Mouse (Mus musculus) CH12.LX (cell line): Measurements from ENCODE around the gene Gm20388. TPM values are rescaled to one million over a fixed set of nuclear protein-coding genes. Genes with fewer than 3 reads are reported as not detected.

Experiments
- DNase-seq: peaks from one replicate; pipeline ENCODE4 v3.0.0-alpha.2; 2013; ENCODE audit errors: extremely low read depth
- H3K27ac ChIP-seq: 2 replicates; pipeline ENCODE4 v1.5.1; 2012; ENCODE audit warnings: low read depth, mild to moderate bottlenecking, control low read depth, moderate library complexity; ENCODE audit not compliant: insufficient read depth
- H3K27me3 ChIP-seq: replicated peaks from 2 replicates; pipeline ENCODE3; 2012; ENCODE audit warnings: inconsistent platforms
- H3K36me3 ChIP-seq, 2 experiments: replicated peaks in 1 of 2; 2 replicates each; pipeline versions ENCODE3 to v1.6.1; 2012; ENCODE audit warnings: inconsistent platforms in 1 of 2, low read length in 1 of 2, mild to moderate bottlenecking in 1 of 2, mixed read lengths in 1 of 2, moderate library complexity in 1 of 2; ENCODE audit not compliant: control insufficient read depth in 1 of 2, insufficient read depth in 1 of 2
- H3K4me1 ChIP-seq, 2 experiments: 2 replicates each; pipeline ENCODE4 v1.6.1; 2012; ENCODE audit warnings: inconsistent platforms in 1 of 2, moderate library complexity in 1 of 2; ENCODE audit not compliant: insufficient read depth in 2 of 2, control insufficient read depth in 1 of 2
- H3K4me2 ChIP-seq: 2 replicates; pipeline ENCODE4 v1.6.1; 2012; ENCODE audit warnings: low read depth, mild to moderate bottlenecking, control low read depth; ENCODE audit not compliant: poor library complexity, insufficient read depth, severe bottlenecking
- H3K4me3 ChIP-seq, 3 experiments: fragments of 150-350 bp in 1 of 3; sonication (generic) in 1 of 3; replicated peaks in 1 of 3; 2 replicates each; pipeline versions ENCODE3 to v1.5.1; 2011 to 2012; ENCODE audit warnings: low read depth in 2 of 3, low read length in 2 of 3, mild to moderate bottlenecking in 2 of 3, moderate library complexity in 2 of 3, control low read depth in 1 of 3, improper control_type of control experiment in 1 of 3, inconsistent platforms in 1 of 3, mixed read lengths in 1 of 3; ENCODE audit not compliant: poor library complexity in 1 of 3
- H3K79me2 ChIP-seq: replicated peaks from 2 replicates; pipeline ENCODE4 v1.6.1; 2012; ENCODE audit warnings: mild to moderate bottlenecking, moderate library complexity; ENCODE audit not compliant: control insufficient read depth, poor library complexity, insufficient read depth, severe bottlenecking; ENCODE audit errors: extremely low read depth
- H3K9ac ChIP-seq: 2 replicates; pipeline ENCODE4 v1.6.1; 2012; ENCODE audit warnings: low read depth, mild to moderate bottlenecking, control low read depth, moderate library complexity; ENCODE audit not compliant: insufficient read depth
- H3K9me3 ChIP-seq: replicated peaks from 2 replicates; pipeline ENCODE3; 2012; ENCODE audit warnings: low read length, inconsistent platforms, mixed read lengths
- CHD1 ChIP-seq: IDR thresholded peaks from 2 replicates; pipeline ENCODE4 v1.6.1; 2012; ENCODE audit warnings: low read depth, low read length, improper control_type of control experiment, inconsistent platforms
- CTCF ChIP-seq, 2 experiments: IDR thresholded peaks in 1 of 2; conservative IDR thresholded peaks in 1 of 2; 2 replicates each; pipeline ENCODE4 v1.5.1; 2011 to 2012; ENCODE audit warnings: low read depth in 2 of 2, low read length in 2 of 2, improper control_type of control experiment in 1 of 2, inconsistent platforms in 1 of 2, mild to moderate bottlenecking in 1 of 2, moderate library complexity in 1 of 2
- ELF1 ChIP-seq: IDR thresholded peaks from 2 replicates; pipeline ENCODE4 v1.6.1; 2014; ENCODE audit warnings: low read depth, mild to moderate bottlenecking, inconsistent platforms, low read length, improper control_type of control experiment
- ETS1 ChIP-seq: conservative IDR thresholded peaks from 2 replicates; pipeline ENCODE4 v1.6.1; 2012; ENCODE audit warnings: low read depth, mild to moderate bottlenecking, inconsistent platforms, low read length, improper control_type of control experiment, moderate library complexity
- GABPA ChIP-seq: IDR thresholded peaks from 2 replicates; pipeline ENCODE4 v1.6.1; 2012; ENCODE audit warnings: low read depth, low read length, improper control_type of control experiment, inconsistent platforms; ENCODE audit not compliant: insufficient replicate concordance
- HCFC1 ChIP-seq: IDR thresholded peaks from 2 replicates; pipeline ENCODE4 v1.6.1; 2012; ENCODE audit warnings: low read depth, mild to moderate bottlenecking, inconsistent platforms, low read length, improper control_type of control experiment
- IRF4 ChIP-seq: IDR thresholded peaks from 2 replicates; pipeline ENCODE4 v1.6.1; 2014; ENCODE audit warnings: low read depth, mild to moderate bottlenecking, inconsistent platforms, low read length, improper control_type of control experiment
- JUND ChIP-seq: conservative IDR thresholded peaks from 2 replicates; pipeline ENCODE4 v1.6.1; 2011; ENCODE audit warnings: low read depth, low read length, improper control_type of control experiment
- MAFK ChIP-seq: IDR thresholded peaks from 2 replicates; pipeline ENCODE4 v1.6.1; 2011; ENCODE audit warnings: low read length, improper control_type of control experiment; ENCODE audit not compliant: insufficient replicate concordance
- MAX ChIP-seq: IDR thresholded peaks from 2 replicates; pipeline ENCODE4 v1.6.1; 2011; ENCODE audit warnings: low read length, improper control_type of control experiment
- MAZ ChIP-seq: IDR thresholded peaks from 2 replicates; pipeline ENCODE4 v1.6.1; 2012; ENCODE audit warnings: low read depth, mild to moderate bottlenecking, inconsistent platforms, low read length, improper control_type of control experiment, moderate library complexity
- MEF2A ChIP-seq: IDR thresholded peaks from 2 replicates; pipeline ENCODE4 v1.6.1; 2014; ENCODE audit warnings: low read depth, mild to moderate bottlenecking, inconsistent platforms, low read length, improper control_type of control experiment, borderline replicate concordance
- MXI1 ChIP-seq: IDR thresholded peaks from 2 replicates; pipeline ENCODE4 v1.6.1; 2011; ENCODE audit warnings: mild to moderate bottlenecking, low read depth, low read length, improper control_type of control experiment
- MYC ChIP-seq: IDR thresholded peaks from 2 replicates; pipeline ENCODE4 v1.6.1; 2011; ENCODE audit warnings: low read depth, mild to moderate bottlenecking, improper control_type of control experiment, low read length
- NELFE ChIP-seq: IDR thresholded peaks from 2 replicates; pipeline ENCODE4 v1.6.1; 2011; ENCODE audit warnings: low read depth, low read length, improper control_type of control experiment
- RAD21 ChIP-seq: IDR thresholded peaks from 2 replicates; pipeline ENCODE4 v1.6.1; 2011; ENCODE audit warnings: low read depth, mild to moderate bottlenecking, low read length, improper control_type of control experiment, moderate library complexity
- RCOR1 ChIP-seq: conservative IDR thresholded peaks from 2 replicates; pipeline ENCODE4 v1.6.1; 2012; ENCODE audit warnings: low read depth, mild to moderate bottlenecking, inconsistent platforms, low read length, improper control_type of control experiment
- SIN3A ChIP-seq: IDR thresholded peaks from 2 replicates; pipeline ENCODE4 v1.6.1; 2012; ENCODE audit warnings: low read length, improper control_type of control experiment, inconsistent platforms
- SMC3 ChIP-seq: IDR thresholded peaks from 2 replicates; pipeline ENCODE4 v1.6.1; 2011; ENCODE audit warnings: low read depth, low read length, improper control_type of control experiment
- USF1 ChIP-seq: IDR thresholded peaks from 2 replicates; pipeline ENCODE4 v1.6.1; 2014; ENCODE audit warnings: low read depth, mild to moderate bottlenecking, inconsistent platforms, low read length, improper control_type of control experiment
- ZC3H11A ChIP-seq: IDR thresholded peaks from 2 replicates; pipeline ENCODE4 v1.6.1; 2012; ENCODE audit warnings: low read depth, mild to moderate bottlenecking, inconsistent platforms, low read length, improper control_type of control experiment
- ZNF384 ChIP-seq: IDR thresholded peaks from 2 replicates; pipeline ENCODE4 v1.6.1; 2012; ENCODE audit warnings: low read depth, low read length, improper control_type of control experiment, inconsistent platforms
- dilution Hi-C: fragments of 300-500 bp; cut with MboI; formaldehyde crosslinking; loops from 2 replicates; pipeline ENCODE4 v1.14.3; 2020; ENCODE audit warnings: low sequenced_read_pairs; ENCODE audit not compliant: extremely low pct_unique_long_range_greater_than_20kb, extremely low pct_ligation_motif_present
- in situ Hi-C: fragments of 300-500 bp; cut with MboI; formaldehyde crosslinking; loops from 3 replicates; pipeline ENCODE4 v1.14.3; 2019; ENCODE audit warnings: low sequenced_read_pairs, low pct_ligation_motif_present, low pct_unique_long_range_greater_than_20kb, mixed read lengths
- polyA plus RNA-seq: library from polyadenylated mRNA; unstranded; fragments of >175 nt; gene quantifications from 2 replicates; pipeline ENCODE4 v1.2.1, GENCODE M21; 2012; ENCODE audit warnings: low read depth; ENCODE audit not compliant: insufficient read length
- total RNA-seq, 2 experiments: library from RNA; depleted of rRNA; stranded (reverse); fragments of 300-350 nt in 1 of 2; fragments of >200 nt in 1 of 2; gene quantifications; 2 replicates each; pipeline ENCODE4 v1.2.3; 2012 to 2014

Gene Gm20388
- total and polyA plus RNA-seq, 3 experiments, result 14.8 to 26.3 (median 22.2) TPM

DNA sequence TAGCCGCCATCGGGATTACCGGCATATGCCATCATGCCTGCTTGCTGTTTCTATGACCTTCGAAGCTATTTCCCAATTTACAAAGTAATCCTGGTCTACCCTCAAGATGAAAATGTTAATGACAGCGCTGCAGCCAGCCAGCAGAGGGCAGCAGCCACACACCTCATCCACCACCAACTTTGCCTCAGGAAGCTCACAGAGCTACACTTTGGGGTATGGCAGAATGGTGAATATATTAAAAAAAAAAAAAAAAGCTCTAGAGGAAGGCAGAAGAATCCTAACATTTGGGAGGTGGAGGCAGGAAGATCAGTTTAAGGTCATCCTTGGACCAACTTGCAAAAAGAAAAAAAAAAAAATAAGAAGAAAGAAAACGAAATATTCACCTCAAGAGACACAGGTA is 1939.4 kb downstream of the Gm20388 start:
- dilution Hi-C loops, result no loop called here
- Histone ChIP-seq H3K9me3 (peaks cover 7% of the 10 kb centered on the region), H3K4me1 (peaks cover 34 to 78% of the 10 kb centered on the region in 2 experiments), H3K9ac (peak overlapping the region; percentile 92), H3K27ac (peak overlapping the region; percentile 98), H3K27me3 (no peaks in the 10 kb centered on the region), H3K36me3 (peaks cover 16 to 26% of the 10 kb centered on the region in 2 experiments), H3K4me3 (peak overlapping the region in 1 of 3 experiments; percentile 44), H3K79me2 (no peaks in the 10 kb centered on the region), H3K4me2 (peak overlapping the region; percentile 83; the same call in 1 of the 2 replicates)
- TF ChIP-seq ZNF384, result peak; percentile 96
- TF ChIP-seq IRF4, result peak; percentile 35; the same call in 1 of the 2 replicates
- peak; percentile 79 for TF ChIP-seq ZC3H11A
- TF ChIP-seq SIN3A, result 0 out of 2 replicates have a peak, but pooled peaks have one; percentile 62
- no peak for TF ChIP-seq USF1
- TF ChIP-seq RCOR1, result peak; percentile 14; the same call in 1 of the 2 replicates
- TF ChIP-seq CTCF (conservative IDR thresholded peaks at IDR 0.05 in 1 of 2, IDR thresholded peaks at IDR 0.05 in 1 of 2; ENCODE audit: low read depth in 2 of 2, low read length in 2 of 2), result peak; percentile 54 to 96; a peak in 3 of 4 replicates
- TF ChIP-seq MAFK, result no peak
- TF ChIP-seq NELFE, result peak; percentile 31; the same call in 1 of the 2 replicates
- TF ChIP-seq HCFC1, result peak; percentile 31; the same call in 1 of the 2 replicates
- TF ChIP-seq GABPA, result no peak
- TF ChIP-seq ETS1, result peak; percentile 17; the same call in 1 of the 2 replicates
- TF ChIP-seq MXI1, result 0 out of 2 replicates have a peak, but pooled peaks have one; percentile 28
- 0 out of 2 replicates have a peak, but pooled peaks have one; percentile 18 for TF ChIP-seq MYC
- TF ChIP-seq SMC3, result peak; percentile 94
- TF ChIP-seq CHD1, result peak; percentile 51; the same call in 1 of the 2 replicates
- TF ChIP-seq JUND, result peak; percentile 50; the same call in 1 of the 2 replicates
- no peak; the same call in 1 of the 2 replicates for TF ChIP-seq ELF1
- TF ChIP-seq MAX, result peak; percentile 15; the same call in 1 of the 2 replicates
- peak; percentile 95 for TF ChIP-seq RAD21
- TF ChIP-seq MEF2A, result peak; percentile 68; the same call in 1 of the 2 replicates
- TF ChIP-seq MAZ, result no peak
- in situ Hi-C loops, result loop anchor here (5.0 to 10.0 kb wide), 2 partner anchors 57 to 415 kb away; partner anchors contain the start of gene Slc7a5
- peak; percentile 89 for DNase-seq
